Mouse (Mus musculus) left cerebral cortex, adult 9 months (tissue): ENCODE measurements at regions not wholly inside any gene's neighbourhood (a gene's known extent, or its start where the extent isn't known, plus 50 kb on each side); places are given as distances from the start of the nearest gene placed in this dataset.

ENCODE experiments used
- DNase-seq, 2 experiments: peaks; one replicate each; pipeline ENCODE4 v3.0.0; 2022; ENCODE audit warnings: low spot score in 2 of 2

DNA sequence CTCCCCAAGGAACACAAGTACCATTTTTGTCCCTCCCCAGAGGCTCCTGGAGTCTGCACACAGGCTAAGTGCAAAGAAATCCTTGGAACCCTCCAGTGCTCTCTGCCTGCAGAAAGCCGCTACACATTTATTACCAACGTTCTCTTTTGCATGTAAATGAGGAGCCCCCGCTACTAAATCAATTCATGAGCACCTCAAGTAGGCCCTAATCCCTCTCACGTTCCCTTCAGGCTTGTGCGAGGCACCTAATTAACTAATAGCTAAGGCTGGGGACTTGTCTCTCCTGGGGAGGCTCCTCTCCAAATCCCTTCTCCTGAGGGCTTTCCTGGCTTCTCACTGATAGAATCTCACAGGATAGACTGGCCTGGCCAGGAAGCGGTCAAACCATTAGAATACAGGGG is 568.6 kb upstream of the Adam5 start:
- DNase-seq = no peak

DNA sequence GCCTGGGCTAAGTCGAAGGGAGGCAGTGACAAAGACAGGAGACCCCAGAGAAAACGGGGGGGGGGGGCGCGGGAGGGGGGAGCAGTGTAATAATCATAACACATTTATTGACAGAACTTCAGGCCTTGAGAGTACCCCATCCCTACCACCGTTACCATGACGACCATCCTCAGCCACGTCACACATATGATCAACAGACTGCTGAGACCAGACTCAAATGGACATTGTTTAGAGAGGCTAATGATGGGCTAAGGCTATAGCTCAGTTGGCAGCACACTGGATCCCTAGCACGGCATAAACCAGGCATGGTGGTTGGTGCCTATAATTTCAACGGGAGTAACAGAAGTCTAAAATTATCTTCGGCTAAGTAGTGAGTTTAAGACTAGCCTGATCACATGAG is 565.8 kb upstream of the Adam5 start:
- DNase-seq = no peak

DNA sequence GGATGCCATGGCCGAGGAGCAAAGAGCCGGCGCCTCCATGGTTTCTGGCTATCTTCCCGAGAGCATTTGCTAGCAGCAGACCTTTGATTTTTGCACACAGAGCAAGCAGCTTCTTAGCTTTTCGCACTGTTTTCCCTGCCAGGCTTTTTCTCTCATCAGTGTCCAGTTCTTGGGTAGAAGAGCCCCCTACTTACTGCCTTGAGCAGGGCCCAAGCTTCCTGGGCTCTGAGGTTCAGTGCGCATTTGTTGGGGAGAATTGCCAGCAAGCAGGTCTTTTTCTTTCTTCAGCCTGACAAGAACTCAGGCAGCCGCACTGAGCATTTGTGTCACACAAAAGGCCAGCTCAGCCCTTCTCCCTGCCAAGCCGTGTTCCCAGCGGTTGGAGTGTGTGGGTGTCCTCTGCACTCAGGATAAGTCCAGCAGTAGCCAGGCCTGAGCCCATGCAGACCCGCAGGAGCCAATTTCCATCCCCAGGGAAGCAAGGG is 565.2 kb upstream of the Adam5 start:
- DNase-seq = peak in 1 of 2 experiments; percentile 39

DNA sequence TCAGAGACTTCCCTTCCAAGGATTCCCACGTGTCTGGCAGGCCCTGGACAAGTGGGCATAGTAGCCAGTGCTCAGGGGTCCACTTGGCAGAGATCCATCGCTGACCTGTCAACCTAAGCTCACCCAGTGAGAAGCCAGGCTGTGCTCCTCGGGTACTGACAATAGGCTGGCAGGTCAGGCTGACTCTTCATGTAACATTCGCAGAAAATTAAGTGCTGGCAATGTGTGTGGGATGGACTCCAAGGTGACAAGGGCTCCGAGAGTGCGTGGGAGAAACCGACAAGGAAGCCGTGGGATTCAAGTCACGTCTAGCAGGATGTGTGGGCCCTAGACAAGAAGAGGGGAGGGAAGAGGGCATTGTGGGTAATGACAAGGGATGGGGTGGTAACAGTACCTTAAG is 564.6 kb upstream of the Adam5 start:
- peak; percentile 53 to 73 for DNase-seq

DNA sequence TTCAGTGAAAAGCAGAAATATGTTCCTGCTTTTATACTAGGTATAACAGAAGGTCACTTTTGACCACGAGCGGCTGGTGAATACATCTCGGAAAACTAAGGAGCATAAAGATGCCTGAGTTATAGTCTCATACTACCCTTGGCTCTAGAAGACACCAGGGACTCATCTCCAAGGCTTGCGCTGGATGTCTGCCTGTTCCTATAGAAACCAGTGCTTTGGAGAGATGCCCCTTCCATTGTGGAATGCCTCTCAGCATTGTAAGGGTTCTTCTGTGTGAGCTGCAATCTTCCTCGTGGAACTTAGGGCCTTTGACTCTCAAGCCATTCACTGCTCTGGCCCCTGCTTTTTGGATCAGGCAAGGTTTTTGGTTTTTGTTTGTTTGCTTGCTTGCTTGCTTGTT is 561.0 kb upstream of the Adam5 start:
- DNase-seq = peak in 1 of 2 experiments; percentile 39

DNA sequence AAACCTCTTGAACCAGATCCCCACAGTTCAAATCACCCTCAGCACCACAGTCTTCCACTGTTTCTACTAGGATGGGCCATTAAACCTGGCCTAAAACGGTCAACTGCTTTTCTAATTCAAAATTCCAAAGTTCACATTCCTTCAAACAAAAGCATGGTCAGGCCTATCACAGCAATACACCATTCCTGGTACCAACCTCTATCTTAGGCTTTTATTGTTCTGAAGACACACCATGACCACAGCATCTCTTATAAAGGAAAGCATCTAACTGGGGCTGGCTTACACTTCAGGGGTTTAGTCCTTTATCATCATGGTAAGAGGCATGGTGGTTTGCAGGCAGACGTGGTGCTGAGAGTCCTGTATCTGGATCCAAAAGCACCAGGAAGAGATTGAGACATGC is 560.4 kb upstream of the Adam5 start:
- DNase-seq = no peak

DNA sequence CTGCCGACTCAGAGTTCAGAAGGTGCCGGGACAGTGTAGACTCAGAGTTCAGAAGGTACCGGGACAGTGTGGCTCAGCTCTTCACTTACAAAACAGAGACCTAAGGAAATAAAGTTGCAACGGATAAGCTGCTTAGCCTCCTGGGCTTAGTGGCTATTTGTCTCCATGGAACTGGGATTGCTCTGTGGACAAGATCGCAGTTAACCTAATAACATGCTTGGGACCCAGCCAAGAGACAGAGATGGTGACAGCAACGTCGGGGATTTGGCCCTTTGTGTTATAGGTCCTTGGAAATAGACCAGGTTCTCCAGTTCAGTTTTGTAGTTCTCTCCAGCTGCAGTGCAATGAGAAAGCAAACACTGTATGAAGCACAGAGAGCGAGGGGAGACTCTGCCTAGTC is 549.1 kb upstream of the Adam5 start:
- DNase-seq = no peak

DNA sequence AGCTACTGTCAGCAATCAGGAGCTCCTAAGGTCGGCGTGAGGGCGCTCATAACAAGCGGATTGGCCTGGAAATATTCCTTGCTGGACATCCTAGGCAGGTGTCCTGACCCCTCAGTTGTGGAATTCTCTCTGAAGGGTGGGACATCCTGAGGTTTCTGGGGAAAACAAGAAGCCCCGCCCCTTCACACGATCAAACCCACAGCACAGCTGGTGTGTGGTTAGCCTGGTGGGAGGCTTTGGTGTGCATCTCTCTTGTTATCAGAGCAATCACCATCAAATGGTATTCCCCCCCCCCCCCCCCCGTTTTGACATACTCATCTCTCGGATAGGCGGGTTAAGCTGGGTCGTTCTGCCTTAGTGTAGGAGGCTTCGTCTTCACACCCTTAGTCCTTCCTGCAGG is 546.8 kb upstream of the Adam5 start:
- DNase-seq = no peak

DNA sequence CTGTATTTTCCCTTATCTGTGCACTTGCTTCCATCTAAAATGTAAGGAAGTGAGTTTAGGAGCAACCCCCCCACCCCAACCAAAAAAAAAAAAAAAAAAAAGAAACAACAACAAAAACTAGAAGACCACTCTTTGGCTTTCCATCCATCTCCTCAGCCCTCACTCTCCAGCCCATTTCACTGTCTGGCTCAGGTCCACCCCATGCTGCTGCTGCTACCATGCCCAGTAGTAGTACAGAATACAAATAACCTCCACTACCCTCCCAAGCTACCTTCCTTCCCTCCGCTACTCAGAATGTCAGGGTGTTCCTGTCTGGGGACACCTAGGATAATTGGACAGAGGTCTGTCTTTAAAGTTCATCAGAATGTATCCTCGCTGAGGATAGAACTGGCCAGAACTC is 545.2 kb upstream of the Adam5 start:
- no peak for DNase-seq

DNA sequence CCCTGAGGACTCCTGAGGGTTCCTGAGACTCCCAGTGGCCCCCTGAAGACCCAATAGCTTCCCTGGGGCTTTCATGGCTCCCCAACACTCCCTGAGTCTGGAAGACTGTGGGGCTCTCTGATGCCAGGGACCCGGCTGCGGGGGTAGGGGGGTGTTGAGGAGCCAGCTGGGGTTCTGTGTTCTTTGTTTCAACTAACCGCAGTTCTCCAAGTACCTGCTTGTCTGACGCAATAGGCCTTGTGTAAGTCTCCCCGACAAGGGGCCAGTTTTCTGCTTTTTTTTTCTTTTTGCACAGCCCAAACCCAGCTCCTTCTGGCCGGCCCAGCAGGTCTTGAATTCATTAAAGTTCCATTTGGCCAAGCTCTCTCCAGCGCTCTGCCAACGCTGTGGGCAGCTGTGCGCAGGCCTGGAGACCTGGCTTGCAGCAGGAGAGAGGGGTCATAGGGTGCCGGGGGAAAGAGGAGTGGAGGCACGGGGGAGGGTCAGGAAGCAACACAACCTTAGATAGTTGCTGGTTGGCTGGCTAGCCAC is 544.5 kb upstream of the Adam5 start:
- DNase-seq = peak in 1 of 2 experiments; percentile 23

DNA sequence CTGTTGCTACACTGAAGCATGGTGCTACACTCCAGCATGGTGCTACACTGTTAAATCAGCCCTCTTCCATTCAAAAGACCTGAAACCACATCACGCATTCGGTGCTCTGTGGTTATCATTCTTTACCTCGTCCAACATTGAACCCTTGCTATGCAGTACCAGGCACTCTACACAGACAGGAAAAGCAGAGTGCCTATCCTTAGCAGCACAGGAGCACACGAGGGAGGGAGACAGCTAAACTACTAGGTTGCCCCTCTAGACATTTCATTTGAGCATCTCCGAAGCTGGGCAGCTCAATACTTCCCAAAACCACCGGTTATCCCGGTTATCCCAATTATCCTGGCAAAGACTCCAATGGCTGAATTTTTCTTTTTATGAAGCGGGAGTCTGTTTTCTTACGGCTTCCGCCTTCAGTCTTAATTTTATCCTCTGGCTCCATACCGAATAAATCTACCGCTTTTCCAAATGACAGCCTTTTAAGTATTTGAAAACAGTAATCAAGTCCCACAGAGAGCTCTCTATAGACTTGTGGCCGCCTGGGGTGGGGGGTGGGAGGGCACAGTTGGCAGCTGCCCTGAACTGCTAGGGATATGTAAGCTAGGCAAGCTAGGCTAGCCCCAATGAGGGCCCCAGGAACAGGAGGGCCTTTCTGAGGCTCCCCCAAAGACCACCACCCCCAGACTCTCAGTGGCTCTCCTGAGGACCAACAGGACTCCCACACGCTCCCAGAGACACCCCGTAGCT is 543.8 kb upstream of the Adam5 start:
- DNase-seq = no peak

DNA sequence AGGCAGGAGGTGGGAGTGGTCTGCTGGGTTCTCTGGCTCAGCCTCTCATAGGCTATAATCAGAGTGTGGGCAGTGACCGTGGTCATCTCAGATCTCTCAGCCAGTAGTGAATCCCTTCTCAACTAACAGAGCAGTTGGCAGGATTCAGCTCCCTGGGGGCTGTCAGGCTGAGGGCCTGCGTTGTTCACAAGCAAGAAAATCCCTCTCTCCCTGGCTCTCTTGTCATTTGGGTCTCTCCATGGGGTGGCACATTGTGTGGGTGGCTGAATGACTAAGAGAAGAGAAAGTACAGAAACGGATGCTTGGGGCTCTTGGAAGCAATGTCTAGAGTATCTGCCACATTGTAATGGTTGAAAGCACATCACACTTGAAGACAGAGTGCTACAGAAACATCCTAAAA is 542.0 kb upstream of the Adam5 start:
- peak; percentile 52 to 69 for DNase-seq

DNA sequence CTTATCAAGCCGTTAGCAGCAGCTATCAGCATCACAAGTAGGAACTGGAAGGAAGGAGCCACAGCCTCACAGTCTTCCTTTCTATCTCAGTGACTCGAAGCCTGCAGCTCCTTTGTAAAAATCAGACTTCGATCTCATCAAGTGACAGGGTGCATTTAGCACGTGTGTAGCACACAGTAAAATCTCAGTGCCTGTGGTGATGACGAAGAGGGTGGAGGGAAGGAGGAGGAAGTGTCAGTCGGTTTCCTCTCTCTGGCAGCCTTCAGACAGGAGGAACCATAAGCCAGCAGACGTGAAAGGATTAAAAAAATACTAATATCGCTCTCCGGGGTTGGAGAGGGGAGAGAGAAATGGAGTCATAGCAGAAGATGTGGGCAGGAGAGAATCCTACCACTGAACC is 538.5 kb upstream of the Adam5 start:
- DNase-seq = no peak

DNA sequence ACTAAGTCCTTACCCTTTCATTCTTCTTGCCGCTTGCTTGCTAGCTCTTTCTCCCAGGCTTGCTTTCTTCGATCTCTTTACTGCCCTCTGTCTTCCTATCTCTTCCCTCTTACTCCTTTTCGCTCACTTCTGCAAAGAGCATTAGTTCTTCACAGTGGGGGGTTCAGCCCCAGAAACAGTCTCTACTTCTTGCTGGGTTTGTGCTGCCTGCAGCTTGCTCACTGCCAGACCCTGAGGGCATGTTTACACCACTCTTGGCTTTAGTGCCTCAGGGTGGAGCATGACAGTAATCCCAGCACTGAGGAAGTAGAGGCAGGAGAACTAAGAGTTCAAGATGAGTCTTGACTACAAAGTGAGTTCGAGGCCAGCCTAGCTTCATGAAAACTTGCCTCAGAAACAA is 538.0 kb upstream of the Adam5 start:
- no peak for DNase-seq

DNA sequence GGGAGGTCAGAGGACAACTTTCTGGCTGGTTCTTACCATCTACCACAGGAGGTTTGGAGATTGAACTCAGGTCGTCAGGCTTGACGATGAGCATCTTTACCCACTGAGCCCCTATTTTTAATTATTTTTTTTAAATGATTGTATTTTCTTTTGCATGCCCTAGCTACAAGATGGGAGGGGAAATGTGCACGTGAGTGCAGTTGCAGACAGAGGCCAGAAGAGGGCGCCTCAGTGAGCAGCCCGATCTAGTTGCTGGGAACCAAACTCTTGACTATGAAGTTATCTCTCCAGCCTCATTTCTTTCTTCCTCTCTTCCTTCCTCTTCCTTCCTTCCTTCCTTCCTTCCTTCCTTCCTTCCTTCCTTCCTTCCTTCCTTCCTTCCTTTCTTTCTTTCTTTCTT is 537.3 kb upstream of the Adam5 start:
- DNase-seq = no peak

DNA sequence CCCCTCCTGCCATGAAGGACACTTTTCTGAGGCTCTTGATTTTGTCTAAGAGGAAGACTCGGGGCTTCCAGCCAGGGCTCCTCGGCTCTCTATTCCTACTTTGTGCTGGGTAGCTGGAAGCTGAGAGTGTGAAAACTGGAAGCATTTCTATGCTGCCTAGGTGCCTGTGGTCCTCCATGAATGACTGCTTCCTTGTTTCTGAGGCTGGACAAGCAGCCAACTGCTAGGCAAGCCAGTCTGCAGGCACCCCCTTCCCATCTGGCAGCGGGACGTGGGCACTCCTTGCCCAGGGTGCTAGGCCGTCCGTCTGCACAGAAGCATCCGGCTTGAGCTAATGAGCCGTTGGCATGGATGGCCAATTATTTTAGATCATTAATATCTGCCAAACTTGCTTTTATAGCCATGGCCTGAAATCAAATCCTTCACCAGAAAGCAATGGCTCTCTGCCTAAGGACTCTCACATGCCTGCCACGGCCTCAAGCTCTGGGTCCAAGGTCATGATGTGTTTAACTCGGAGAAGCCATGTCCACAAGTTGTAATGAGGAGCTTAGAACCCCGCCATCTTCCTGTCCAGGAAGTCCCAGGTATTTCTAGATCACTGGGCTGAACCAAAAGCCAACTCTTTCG is 534.5 kb upstream of the Adam5 start:
- DNase-seq = peak; percentile 44 to 57

DNA sequence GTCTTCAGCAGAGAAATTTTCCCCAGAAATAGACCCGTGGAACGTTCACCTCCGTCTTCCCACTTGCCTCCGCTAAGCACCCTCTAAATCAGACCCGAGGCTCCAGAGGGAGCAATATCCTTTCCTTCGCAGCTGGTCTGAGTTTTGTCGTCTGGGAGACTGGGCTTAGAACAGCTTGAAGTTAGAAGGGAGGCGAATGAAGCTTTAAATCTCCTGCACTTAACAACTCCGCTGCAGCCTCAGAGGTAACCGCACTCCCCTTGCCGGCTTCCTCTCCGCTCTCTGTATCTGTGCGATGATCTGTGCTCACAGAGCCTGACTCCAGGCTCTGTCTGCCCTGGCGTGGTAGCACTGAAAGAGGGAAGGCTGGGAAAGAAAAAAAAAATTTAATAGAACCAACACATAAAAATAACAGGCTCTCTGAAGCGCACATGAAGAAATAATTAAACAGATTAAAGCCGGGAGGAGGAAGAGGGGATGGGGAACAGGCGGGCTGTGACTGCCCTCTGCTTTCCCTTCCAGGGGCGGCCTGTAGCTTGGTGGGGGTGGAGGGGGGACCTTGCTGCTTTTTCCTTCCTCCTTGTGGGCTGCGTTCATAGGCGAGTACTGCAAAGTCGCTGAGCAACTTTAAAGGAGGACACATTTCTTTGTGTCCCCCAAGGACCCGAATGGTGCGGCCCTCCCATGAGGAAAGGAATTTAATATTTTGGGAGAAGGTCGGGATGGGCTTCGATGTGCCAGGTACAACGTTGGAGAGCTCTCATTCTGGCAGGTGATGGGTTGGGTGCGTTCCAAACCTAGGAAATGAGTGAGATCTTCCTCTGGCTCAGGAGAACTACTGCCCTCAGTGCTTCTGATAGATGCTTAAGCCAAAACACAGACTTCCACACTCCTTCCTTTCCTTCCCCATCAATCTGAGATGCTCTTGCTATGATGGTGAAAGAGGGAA is 529.9 kb upstream of the Adam5 start:
- no peak for DNase-seq

DNA sequence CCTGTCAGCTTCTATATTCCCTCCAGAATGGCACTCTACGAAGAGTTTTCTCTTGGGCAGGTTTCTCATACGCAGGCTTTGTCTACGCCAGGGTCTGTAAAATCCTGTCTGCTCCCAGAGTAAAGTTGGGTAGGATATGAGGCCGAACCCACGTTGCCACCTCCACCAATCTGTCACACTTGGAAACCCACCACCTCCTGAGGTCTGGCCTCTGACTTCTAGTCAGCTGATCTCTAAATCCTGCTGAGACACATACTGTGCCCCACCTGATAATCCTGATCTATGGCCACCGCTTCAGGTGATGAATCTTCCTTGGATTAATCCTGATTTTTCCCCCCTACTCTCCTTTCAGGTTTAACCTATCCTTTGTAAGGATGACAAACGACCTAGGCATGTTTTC is 529.2 kb upstream of the Adam5 start:
- DNase-seq = no peak

DNA sequence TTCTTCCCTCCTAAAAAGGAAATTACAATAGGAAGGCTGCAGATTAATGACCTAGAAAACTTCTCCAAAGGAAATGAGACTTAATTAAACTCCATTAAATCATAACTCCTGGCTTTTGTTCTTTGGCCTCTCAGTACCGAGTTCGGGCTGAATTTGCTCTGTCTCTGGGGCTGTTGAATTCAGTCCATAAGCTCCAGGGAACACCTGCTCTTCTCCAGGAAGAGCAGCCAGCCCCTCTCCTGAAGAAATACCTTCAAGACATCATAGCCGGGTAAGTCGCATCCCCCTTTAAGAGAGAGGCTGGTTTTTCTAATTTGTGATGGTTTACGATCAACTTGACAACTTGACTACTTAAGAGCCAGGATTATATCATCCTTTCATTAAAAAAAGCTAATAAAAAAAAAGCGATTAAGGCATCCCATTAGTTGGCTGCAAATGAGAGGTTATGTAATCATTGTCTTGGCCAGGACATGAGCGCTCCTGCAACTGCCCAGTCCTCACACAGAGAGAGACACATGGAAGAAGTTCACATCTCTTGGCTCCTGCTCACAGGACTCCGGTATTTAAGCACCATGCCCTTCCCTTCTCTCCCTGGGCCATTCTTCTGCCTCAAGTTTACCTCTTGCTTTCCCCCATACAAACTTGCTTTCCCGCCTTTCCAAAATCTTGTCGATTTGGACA is 524.0 kb upstream of the Adam5 start:
- DNase-seq = no peak

DNA sequence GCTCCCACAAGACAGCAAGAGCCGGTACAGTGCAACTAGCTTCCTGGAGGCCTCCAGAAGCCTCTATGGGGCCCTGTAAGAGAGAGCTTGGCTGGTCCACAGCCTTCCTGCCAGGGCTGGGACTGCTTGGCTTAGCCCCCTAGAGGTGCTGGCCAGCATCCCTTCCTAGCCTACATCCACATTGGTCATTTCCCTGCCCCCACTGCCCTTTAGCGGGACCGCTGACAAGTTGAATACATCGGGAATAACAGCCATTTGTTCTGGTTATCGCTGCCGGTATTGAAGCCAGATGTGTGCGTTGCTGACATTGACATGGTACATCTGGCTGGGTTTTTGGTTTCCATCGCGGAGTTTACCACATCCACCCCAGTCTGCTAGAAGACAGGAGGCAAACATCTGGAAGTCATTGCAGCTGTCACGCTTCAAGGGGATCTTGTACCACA is 519.0 kb upstream of the Adam5 start:
- DNase-seq = no peak

DNA sequence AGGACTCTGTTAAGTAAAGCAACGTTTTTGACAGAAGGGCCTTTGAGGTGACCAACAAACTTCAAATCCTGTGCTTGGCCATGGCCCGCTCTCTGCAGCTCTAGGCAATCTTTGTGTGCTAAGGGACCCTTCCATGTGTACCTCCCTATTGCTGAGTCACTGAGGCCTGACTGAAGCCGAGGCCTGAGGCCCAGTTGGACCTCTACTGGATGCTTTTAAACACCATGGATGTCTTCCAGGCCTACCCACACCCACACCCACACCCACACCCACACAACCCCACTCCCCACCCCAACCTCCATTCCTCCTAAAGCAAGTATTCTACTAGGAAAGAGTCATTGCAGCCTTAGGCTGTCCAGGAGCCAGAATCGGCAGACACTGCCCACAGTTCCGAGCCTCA is 518.3 kb upstream of the Adam5 start:
- DNase-seq = no peak

DNA sequence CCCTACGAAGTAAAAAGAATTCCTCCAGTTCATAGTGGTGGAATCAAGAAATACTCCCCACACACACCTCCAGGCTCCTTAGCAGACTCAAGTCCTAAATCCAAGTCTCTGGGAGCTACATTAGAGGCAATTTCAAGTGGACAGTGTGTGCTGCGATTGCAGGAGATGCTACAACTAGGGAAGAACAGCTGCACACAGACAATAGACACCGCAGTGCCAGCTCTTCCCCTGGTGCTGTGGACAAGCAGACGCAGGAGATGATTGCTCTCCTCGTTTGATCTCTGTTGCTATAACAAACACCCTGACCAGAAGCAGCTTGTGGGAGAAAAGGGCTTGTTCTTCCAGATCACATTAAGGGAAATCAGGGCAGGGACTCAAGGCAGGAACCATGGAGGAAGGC is 517.1 kb upstream of the Adam5 start:
- no peak for DNase-seq
